Mouse (Mus musculus) hindlimb bud, embryonic 11.5 days (tissue): Measurements from ENCODE around the gene Flt3l.
"Not testable (repeated sequence)": the region's sequence is repeated elsewhere in the genome, so short reads cannot be mapped to it uniquely, and the experiment has no call there.

Experiments used
- DNase-seq: peaks from one replicate; pipeline ENCODE4 v3.0.0-alpha.2; 2012; ENCODE audit warnings: low read depth, low spot score; ENCODE audit errors: extremely low spot score

The Flt3l gene

GRCm38 (mm10) chr7:45163735-45164490 lies 27.7 kb upstream of the Flt3l start, which contains the start of gene Slc17a7:
TSS of gene Slc17a7 (plus strand) at chr7:45163949.
- no peak for DNase-seq

- DNase-seq: no peak
Measured at GRCm38 (mm10) chr7:45162996-45163615, 26.9 kb upstream of the Flt3l start.

- no peak for DNase-seq
Measured at GRCm38 (mm10) chr7:45162551-45162950, 26.3 kb upstream of the Flt3l start.

- peak; percentile 75 for DNase-seq
Measured at GRCm38 (mm10) chr7:45161612-45162473, 25.6 kb upstream of the Flt3l start.

- DNase-seq: no peak
Measured at GRCm38 (mm10) chr7:45160866-45161265, 24.6 kb upstream of the Flt3l start.

GRCm38 (mm10) chr7:45160316-45160800 lies 24.1 kb upstream of the Flt3l start:
- no peak for DNase-seq

GRCm38 (mm10) chr7:45158991-45159390 lies 22.8 kb upstream of the Flt3l start:
- no peak for DNase-seq

- DNase-seq: no peak
Measured at GRCm38 (mm10) chr7:45157459-45157858, 21.2 kb upstream of the Flt3l start.

GRCm38 (mm10) chr7:45156206-45156605 lies 20.0 kb upstream of the Flt3l start:
- no peak for DNase-seq

GRCm38 (mm10) chr7:45155590-45155989 lies 19.4 kb upstream of the Flt3l start:
- no peak for DNase-seq

GRCm38 (mm10) chr7:45154993-45155514 lies 18.8 kb upstream of the Flt3l start:
- DNase-seq: no peak

GRCm38 (mm10) chr7:45154096-45154992 lies 18.1 kb upstream of the Flt3l start, which contains the start of the genes Pih1d1 and Aldh16a1:
TSS of gene Pih1d1 (plus strand) at chr7:45154303.
TSS of gene Aldh16a1 (minus strand) at chr7:45154584.
- peak; percentile 62 for DNase-seq

- no peak for DNase-seq
Measured at GRCm38 (mm10) chr7:45153586-45153985, 17.4 kb upstream of the Flt3l start.

- not testable (repeated sequence) for DNase-seq
Measured at GRCm38 (mm10) chr7:45153052-45153451, 16.8 kb upstream of the Flt3l start.

- no peak for DNase-seq
Measured at GRCm38 (mm10) chr7:45151303-45151702, 15.1 kb upstream of the Flt3l start.

- DNase-seq: no peak
Measured at GRCm38 (mm10) chr7:45150321-45150720, 14.1 kb upstream of the Flt3l start.

- no peak for DNase-seq
Measured at GRCm38 (mm10) chr7:45149545-45149944, 13.3 kb upstream of the Flt3l start.

GRCm38 (mm10) chr7:45148534-45149098 lies 12.4 kb upstream of the Flt3l start:
- DNase-seq: no peak

- DNase-seq: no peak
Measured at GRCm38 (mm10) chr7:45147899-45148298, 11.7 kb upstream of the Flt3l start.

- DNase-seq: no peak
Measured at GRCm38 (mm10) chr7:45147267-45147666, 11.0 kb upstream of the Flt3l start.
